Mouse (Mus musculus): Measurements from ENCODE around the gene Ston1.

Ston1 gene

DNA sequence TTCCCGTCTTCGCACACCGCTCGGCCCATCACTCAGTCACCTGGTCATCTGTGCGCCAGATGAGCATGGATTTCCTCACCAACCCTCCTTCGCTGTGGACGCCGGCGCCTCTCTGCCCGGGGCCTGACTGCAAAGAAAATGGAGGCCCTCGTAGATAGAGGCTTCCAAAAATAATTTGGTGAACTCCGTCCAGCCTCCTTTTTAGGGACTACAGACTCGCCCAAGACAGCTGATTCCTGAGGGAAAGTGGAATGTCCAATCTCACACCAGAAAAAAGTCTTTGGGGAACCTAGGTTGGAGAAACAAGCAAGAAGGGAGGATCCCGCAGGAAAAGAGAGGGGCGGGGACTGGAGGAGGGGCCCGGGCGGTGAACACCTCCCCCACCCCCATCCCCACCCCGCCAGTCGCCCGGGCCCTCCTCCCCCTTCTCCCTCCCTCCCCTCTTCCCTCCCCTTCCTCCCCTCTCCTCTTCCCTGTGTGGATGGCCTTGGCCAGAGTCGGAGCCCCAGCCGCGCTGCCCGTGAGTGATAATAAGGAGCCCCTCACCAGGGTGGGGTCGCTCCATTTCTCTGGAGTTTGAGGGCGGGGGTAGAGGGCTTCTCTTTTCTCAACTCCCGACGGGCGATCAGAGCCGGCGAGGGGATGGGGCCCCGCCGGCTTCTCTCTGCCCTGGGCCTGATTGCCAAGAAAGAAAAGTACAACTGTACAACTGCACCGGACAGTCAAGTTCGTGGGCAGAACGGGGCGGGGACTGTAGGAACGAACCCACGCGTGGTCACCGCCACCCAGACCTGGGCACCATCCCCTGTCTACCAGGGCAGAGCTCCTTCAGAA, at the start of gene Ston1:
Gene Ston1, plus strand, starts transcription at position 463 of the 834 bp plus-strand sequence.
- peak; percentile 43 for DNase-seq

DNA sequence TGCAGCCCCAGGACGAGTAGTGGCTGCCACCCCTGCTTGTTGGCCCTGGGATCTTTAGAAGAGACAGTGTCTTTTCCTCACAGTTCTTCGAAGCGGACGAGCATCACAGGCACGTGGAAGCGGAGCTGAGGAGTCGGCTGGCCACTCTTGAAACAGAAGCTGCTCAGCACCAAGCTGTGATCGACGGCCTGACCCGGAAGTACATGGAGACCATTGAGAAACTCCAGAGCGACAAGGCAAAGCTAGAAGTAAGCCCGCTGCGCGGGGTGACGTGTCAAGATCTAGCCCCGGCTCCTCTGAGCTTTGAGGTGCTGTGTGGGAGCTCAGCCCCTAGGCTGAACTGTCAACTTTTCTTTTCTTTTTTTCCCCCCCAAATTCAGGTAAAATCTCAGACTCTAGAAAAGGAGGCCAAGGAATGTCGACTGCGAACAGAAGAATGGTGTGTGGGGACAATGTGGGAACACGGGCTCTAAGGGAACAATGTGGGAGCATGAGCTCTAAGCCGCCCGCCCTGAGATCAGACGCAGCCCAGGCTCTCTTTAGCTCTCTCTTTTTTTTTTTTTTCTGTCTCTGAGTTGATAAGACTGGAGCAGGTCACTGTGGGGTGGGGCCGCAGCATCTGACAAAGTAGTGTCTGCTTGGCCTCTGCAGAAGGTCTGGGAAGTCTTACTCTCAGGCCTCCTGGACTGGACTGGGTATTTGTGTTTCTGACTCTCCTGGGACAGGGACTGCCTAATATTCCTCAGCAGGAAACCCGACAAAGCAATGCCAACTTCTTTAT, 47.9 kb upstream of the Ston1 start:
- no peak for DNase-seq

- DNase-seq = no peak
Observed at GRCm38 (mm10) chr17:88550351-88550750, 47.1 kb upstream of the Ston1 start.

GRCm38 (mm10) chr17:88550981-88551940, 46.2 kb upstream of the Ston1 start:
- no peak for DNase-seq

DNA sequence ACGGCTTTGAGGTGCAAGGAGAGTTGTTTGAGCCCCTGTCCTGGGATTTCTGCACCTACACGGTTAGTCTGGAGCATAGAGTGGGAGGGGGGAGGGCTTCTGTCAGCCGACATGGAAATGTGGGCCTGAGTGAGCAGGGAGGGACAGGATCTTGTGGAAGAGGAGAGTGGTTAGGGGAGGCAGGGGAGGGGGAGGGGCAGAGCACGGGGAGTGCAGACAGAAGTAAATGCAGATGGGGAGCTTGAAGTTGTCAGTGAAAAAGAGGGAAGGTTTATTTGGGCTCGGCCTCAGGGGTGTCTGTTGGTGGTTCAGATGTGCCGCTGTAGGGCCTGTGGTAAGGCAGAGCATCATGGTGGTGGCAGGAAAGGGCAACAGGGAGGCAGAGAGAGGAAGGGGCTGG, 44.9 kb upstream of the Ston1 start:
- DNase-seq = no peak

DNA sequence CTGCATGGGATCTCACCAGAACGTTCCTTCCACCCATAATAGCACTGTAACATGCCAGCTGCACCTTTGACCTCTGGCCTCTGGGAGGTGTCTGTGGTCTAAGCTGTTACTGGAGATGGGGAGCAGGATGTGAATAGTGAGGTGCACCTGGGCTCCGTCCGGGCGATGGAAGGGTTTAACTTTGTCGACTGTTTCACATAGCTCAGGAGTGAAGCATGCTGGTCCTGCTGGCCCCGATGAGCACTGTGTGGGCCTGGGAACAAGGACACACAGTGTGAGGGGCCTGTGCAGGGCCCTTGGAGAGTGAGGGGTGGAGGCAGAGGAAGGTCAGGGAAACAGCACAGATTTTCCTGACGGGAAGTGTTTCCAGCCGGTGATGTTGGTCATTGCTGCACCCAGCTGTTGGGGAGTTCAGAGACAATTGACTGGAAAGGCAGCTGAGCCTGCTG, 44.5 kb upstream of the Ston1 start:
- DNase-seq = no peak

- no peak for DNase-seq
Observed at GRCm38 (mm10) chr17:88553473-88554087, 43.9 kb upstream of the Ston1 start.

- no peak for DNase-seq
Observed at GRCm38 (mm10) chr17:88556176-88556575, 41.3 kb upstream of the Ston1 start.

- no peak for DNase-seq
Observed at GRCm38 (mm10) chr17:88556688-88557087, 40.8 kb upstream of the Ston1 start.

- DNase-seq = peak; percentile 71
Observed at GRCm38 (mm10) chr17:88558168-88558842, 39.2 kb upstream of the Ston1 start.

DNA sequence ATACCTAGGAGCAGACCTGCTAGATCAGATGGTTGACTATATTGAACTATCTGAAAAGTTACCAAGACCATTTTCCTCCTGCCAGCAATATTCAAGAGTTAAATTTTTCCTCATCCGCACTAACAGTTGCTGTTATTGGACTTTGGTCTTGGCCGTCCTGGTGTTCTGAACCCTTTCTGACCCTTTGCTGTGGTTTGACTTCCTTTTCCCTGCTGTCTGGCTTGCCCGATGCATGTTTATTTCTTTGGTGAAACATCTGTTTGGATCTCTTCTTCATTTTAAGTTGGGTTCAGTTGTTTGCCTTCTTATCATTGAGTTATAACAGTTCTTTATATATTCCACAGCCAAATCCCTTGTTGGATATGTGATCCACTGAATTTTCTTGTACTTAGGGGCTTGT, 33.9 kb upstream of the Ston1 start:
- no peak for DNase-seq

DNA sequence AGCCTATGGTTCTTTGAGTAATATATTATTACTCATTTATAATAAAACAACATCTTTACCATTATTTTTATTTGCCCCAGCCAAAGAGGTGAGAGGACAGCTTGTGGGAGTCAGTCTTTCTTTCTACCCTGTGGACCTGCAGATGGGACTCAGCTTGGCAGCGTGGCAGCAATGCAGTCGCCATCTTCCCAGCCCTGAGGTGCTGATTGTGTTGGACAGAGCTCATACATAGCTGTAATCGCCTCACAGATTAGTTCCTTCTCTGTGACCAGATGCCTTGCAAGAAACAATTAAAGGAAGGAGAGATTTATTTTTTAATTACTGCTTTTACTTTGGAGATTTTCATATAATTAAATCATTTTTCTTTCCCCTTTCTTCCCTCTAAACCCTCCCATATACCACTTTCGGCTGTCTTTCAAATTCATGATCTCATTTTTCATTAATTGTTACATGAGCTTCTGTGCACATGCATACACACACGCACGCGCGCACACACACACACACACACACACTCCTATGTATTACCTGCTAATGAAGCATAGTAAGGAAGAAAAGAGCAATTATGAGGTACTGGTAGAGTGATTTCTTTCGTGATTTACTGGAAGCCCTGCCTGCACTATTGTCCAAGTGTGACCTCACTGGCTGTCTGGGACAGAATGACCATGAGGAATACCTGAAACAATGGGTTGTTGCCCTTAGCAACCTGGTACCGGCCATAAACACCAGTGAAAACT, 27.5 kb upstream of the Ston1 start:
- no peak for DNase-seq

- no peak for DNase-seq
Observed at GRCm38 (mm10) chr17:88570784-88571183, 26.7 kb upstream of the Ston1 start.

GRCm38 (mm10) chr17:88574811-88575210, 22.7 kb upstream of the Ston1 start:
- no peak for DNase-seq

DNA sequence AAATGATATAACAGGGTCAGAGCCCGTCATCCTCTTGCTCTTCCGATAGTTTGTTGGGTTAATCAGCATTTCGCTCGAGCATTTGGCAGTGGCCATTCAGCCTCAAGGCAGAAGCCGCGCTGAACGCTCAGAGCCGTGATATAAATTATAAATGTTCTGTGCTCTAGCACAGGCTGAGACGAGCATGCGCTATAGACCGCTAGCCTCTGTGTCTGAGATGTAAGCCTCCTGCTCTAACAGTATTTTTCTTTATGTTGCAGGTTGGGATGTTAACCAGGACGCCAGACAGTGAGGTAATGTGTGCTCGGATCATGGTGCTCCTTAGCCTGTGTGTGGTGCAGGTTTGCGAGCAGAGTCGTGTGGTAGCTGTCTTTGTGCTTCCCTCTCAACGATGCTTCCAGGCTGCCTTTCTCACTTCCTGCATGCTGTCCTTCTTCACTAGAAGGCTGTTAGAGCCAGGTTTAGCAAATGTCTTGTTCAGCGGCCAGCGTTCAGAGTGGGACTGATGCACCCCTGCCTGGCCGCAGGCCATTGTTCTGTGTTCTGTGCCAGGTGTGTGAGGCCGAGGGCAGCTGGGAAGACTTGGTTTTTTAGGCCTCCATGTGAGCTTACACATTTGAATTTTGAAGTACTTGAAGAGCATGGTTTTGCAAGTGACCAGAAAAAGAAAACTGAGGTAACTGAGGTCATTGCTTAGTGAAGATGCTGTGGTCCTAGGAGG, 18.8 kb upstream of the Ston1 start:
- DNase-seq = no peak

- no peak for DNase-seq
Observed at GRCm38 (mm10) chr17:88580556-88580955, 16.9 kb upstream of the Ston1 start.

DNA sequence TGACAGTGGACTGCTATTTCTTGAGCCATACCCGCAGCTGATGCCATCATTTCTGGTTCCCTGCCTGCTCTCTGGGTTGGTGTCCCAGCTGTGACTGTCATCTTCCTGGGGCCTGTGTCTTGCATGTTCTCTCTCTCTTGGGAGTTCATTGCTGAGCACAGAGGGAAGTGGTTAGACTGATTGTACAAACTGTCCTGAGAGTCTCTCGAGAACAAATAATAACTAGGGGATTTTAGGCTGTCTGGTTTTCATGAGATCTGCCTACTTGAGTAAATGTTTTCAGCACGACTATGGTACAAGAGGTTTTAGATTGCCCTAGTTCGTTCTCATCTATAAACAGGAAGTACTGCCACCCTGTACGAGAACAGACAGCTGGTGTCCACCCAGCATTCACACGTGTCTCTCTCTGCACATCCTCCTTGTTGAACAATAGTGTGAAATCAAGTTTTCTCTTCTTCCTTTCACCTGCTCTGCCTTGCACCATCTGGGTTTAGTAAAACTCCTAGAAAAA, 15.9 kb upstream of the Ston1 start:
- no peak for DNase-seq

GRCm38 (mm10) chr17:88582999-88583398, 14.5 kb upstream of the Ston1 start:
- no peak for DNase-seq

GRCm38 (mm10) chr17:88583411-88583810, 14.1 kb upstream of the Ston1 start:
- DNase-seq = no peak

DNA sequence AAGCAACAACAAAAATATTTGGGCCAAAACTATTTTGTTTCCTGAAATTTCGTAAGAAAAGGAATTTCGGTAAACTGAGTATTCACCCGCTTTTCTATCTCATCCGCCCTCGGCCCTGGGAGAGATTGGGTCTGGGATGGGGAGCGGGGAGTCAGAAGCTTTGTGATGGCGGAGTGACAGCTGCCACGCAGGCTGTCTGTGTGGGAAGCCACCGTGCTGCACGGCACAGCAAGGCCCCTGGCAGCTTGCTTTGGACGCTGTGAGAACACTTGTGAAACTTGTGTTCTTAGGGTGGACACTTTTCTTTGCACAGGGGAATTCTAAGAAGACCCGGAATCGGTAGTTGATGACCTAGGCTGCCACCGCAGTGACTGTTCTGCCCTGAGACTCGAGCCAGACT, 10.1 kb upstream of the Ston1 start:
- no peak for DNase-seq

All from cerebellum, adult 8-10 months (tissue).